14 mouse cellular contexts compared by ENCODE assay signal in the genomic region with DNA sequence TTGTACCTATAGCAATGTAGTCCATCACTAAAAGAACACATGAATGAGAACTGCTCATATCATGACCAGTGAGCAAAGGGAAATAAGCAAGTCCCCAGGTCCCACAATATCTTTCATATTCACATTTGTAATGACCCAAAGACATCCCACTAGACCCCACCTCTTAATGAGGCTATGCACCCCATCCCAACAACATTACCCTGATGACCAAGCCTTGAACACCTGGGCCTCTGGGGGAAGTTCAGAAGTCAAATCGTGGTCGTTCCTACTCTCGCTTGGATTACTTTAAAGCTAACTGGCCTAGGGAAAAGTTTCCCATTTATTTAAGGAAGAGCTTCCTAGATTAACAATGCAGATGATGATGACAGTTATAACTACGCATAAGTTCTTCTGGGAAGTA.
DNase-seq lines count a peak whose midpoint lies in the region; ATAC-seq lines count a peak whose summit lies in the region.
"Had no signal": no experiment of that assay in that cellular context is flagged by ENCODE, and none has a peak within 500 bp of the region (broad histone marks: within the 10 kb centered on the region; RNA-seq: fewer than 3 reads in every experiment).

No protein-coding gene starts in this region.

- no peak overlapping the region for H3K4me2 ChIP-seq in neural tube, embryonic 11.5 days (ENCODE audit: low read depth)
- H3K4me2 ChIP-seq in hindbrain, embryonic 14.5 days (replicated peaks) = no peak overlapping the region
- peak overlapping the region; percentile 4; the same call in 1 of the 2 replicates for H3K4me2 ChIP-seq in midbrain, embryonic 15.5 days
- no peak overlapping the region for H3K4me2 ChIP-seq in intestine, embryonic 16.5 days (ENCODE audit: low read depth, low read length)

- no peak for DNase-seq in neural tube, embryonic 11.5 days (ENCODE audit: low spot score)
- DNase-seq in neural tube, embryonic 10.5 days (ENCODE audit: extremely low spot score, low spot score) = no peak
- no peak for DNase-seq in hindbrain, embryonic 14.5 days (ENCODE audit: low spot score)
- DNase-seq in urinary bladder, postnatal 4 days (ENCODE audit: low spot score in 2 of 2) = no peak
- no peak for DNase-seq in heart, postnatal 36 days
- DNase-seq: adrenal gland, adult 8-10 months; heart, adult 18-20 months; kidney, adult 18-20 months; liver; thymus, postnatal 14 days had no signal

- no peaks in the 10 kb centered on the region for H3K4me1 ChIP-seq in neural tube, embryonic 11.5 days (ENCODE audit: control insufficient read depth, insufficient read depth, low read length)
- H3K4me1 ChIP-seq in hindbrain, embryonic 14.5 days (replicated peaks; ENCODE audit: control insufficient read depth, insufficient read depth, low read length) = peaks cover 12% of the 10 kb centered on the region; the same call in 1 of the 2 replicates
- H3K4me1 ChIP-seq in midbrain, embryonic 15.5 days = peaks cover 14% of the 10 kb centered on the region
- H3K4me1 ChIP-seq in intestine, embryonic 16.5 days (ENCODE audit: control insufficient read depth, insufficient read depth, low read length) = no peaks in the 10 kb centered on the region

- WGBS in neural tube, embryonic 11.5 days = 83% methylated on average over 4 of the region's 4 CpGs
- 50% methylated on average over 4 of the region's 4 CpGs for WGBS in hindbrain, embryonic 14.5 days
- WGBS in midbrain, embryonic 15.5 days = 56% methylated on average over 4 of the region's 4 CpGs
- 78% methylated on average over 4 of the region's 4 CpGs for WGBS in intestine, embryonic 16.5 days

- H3K27ac ChIP-seq in neural tube, embryonic 11.5 days (ENCODE audit: low read depth, low read length) = no peak overlapping the region
- peak overlapping the region; percentile 68 for H3K27ac ChIP-seq in hindbrain, embryonic 14.5 days
- peak overlapping the region; percentile 74 for H3K27ac ChIP-seq in midbrain, embryonic 15.5 days
- no peak overlapping the region for H3K27ac ChIP-seq in intestine, embryonic 16.5 days (ENCODE audit: low read length)
- H3K27ac ChIP-seq: kidney, postnatal 0 days had no signal

- peak; percentile 20; the same call in 1 of the 2 replicates for ATAC-seq in neural tube, embryonic 11.5 days (ENCODE audit: insufficient read depth, low FRiP score, low TSS enrichment)
- peak; percentile 28; the same call in 1 of the 2 replicates for ATAC-seq in hindbrain, embryonic 14.5 days (ENCODE audit: low FRiP score)
- peak; percentile 1; the same call in 1 of the 2 replicates for ATAC-seq in midbrain, embryonic 15.5 days (replicated peaks)
- no peak for ATAC-seq in intestine, embryonic 16.5 days
- ATAC-seq: lung, postnatal 0 days had no signal

- no peak overlapping the region for H3K9ac ChIP-seq in neural tube, embryonic 11.5 days (ENCODE audit: low read length)
- no peak overlapping the region for H3K9ac ChIP-seq in hindbrain, embryonic 14.5 days
- no peak overlapping the region for H3K9ac ChIP-seq in midbrain, embryonic 15.5 days
- no peak overlapping the region for H3K9ac ChIP-seq in intestine, embryonic 16.5 days (ENCODE audit: low read depth, low read length)

- H3K4me3 ChIP-seq in neural tube, embryonic 11.5 days (ENCODE audit: low read depth, low read length) = no peak overlapping the region
- H3K4me3 ChIP-seq in hindbrain, embryonic 14.5 days (replicated peaks; ENCODE audit: low read length) = no peak overlapping the region
- no peak overlapping the region for H3K4me3 ChIP-seq in midbrain, embryonic 15.5 days
- no peak overlapping the region for H3K4me3 ChIP-seq in intestine, embryonic 16.5 days (ENCODE audit: low read length)

- H3K9me3 ChIP-seq in neural tube, embryonic 11.5 days (ENCODE audit: control insufficient read depth, low read length) = no peaks in the 10 kb centered on the region
- no peaks in the 10 kb centered on the region for H3K9me3 ChIP-seq in hindbrain, embryonic 14.5 days (ENCODE audit: control insufficient read depth, low read length)
- H3K9me3 ChIP-seq in midbrain, embryonic 15.5 days = no peaks in the 10 kb centered on the region
- H3K9me3 ChIP-seq in intestine, embryonic 16.5 days (ENCODE audit: control insufficient read depth, low read length) = no peaks in the 10 kb centered on the region

- intact Hi-C loops in heart, postnatal 36 days (cut with DNase I) = no loop called here

- no peaks in the 10 kb centered on the region for H3K36me3 ChIP-seq in neural tube, embryonic 11.5 days (ENCODE audit: control insufficient read depth, insufficient read depth, low read length)
- no peaks in the 10 kb centered on the region for H3K36me3 ChIP-seq in hindbrain, embryonic 14.5 days (replicated peaks; ENCODE audit: control insufficient read depth, insufficient read depth)
- no peaks in the 10 kb centered on the region for H3K36me3 ChIP-seq in midbrain, embryonic 15.5 days (replicated peaks)
- H3K36me3 ChIP-seq in intestine, embryonic 16.5 days (ENCODE audit: control insufficient read depth, insufficient read depth, low read length) = no peaks in the 10 kb centered on the region

- H3K27me3 ChIP-seq in neural tube, embryonic 11.5 days (ENCODE audit: control insufficient read depth, insufficient read depth, low read length) = no peaks in the 10 kb centered on the region
- no peaks in the 10 kb centered on the region for H3K27me3 ChIP-seq in hindbrain, embryonic 14.5 days (ENCODE audit: control insufficient read depth, insufficient read depth, low read length)
- no peaks in the 10 kb centered on the region for H3K27me3 ChIP-seq in midbrain, embryonic 15.5 days (replicated peaks)
- no peaks in the 10 kb centered on the region for H3K27me3 ChIP-seq in intestine, embryonic 16.5 days (replicated peaks; ENCODE audit: control insufficient read depth, insufficient read depth, low read length)

Comparison
In these comparisons a context has a peak if more than half of its experiments do, and no peak if none do; other contexts are left out.
1. H3K27ac ChIP-seq: peak in hindbrain, embryonic 14.5 days (single experiment) and midbrain, embryonic 15.5 days (single experiment); none in neural tube, embryonic 11.5 days (single experiment) and intestine, embryonic 16.5 days (single experiment).